Mouse (Mus musculus) G1E (cell line): ENCODE results near the gene Gm44805. TPM values are rescaled to one million over a fixed set of nuclear protein-coding genes. Genes with fewer than 3 reads are reported as not detected.

Experiments used
- ATAC-seq: 2 replicates; pipeline ENCODE4 v1.8.0; 2016; ENCODE audit warnings: mild to moderate bottlenecking; ENCODE audit not compliant: insufficient number of reproducible peaks, poor library complexity, low FRiP score, severe bottlenecking; ENCODE audit errors: extremely low read depth
- DNase-seq: peaks from one replicate; pipeline ENCODE4 v3.0.0; 2012; ENCODE audit warnings: low spot score
- H3K27me3 ChIP-seq: 2 replicates; pipeline ENCODE4 v1.6.1; 2012; ENCODE audit warnings: mild to moderate bottlenecking, low read length, inconsistent platforms; ENCODE audit not compliant: insufficient read depth
- H3K36me3 ChIP-seq: replicated peaks from 2 replicates; pipeline ENCODE3; 2012; ENCODE audit warnings: mild to moderate bottlenecking, inconsistent platforms
- H3K4me1 ChIP-seq: 2 replicates; pipeline ENCODE4 v1.6.1; 2012; ENCODE audit warnings: low read depth, low read length, inconsistent platforms, mixed read lengths; ENCODE audit not compliant: insufficient read depth
- H3K4me3 ChIP-seq: 2 replicates; pipeline ENCODE4 v1.5.1; 2012; ENCODE audit warnings: low read depth, mild to moderate bottlenecking, inconsistent platforms, low read length, moderate library complexity, mixed read lengths
- H3K9me3 ChIP-seq: replicated peaks from 2 replicates; pipeline ENCODE4 v1.6.1; 2012; ENCODE audit warnings: inconsistent platforms
- CTCF ChIP-seq: IDR thresholded peaks from 2 replicates; pipeline ENCODE4 v1.5.1; 2012; ENCODE audit warnings: low read depth, low read length, inconsistent platforms, mixed read lengths
- GATA1 ChIP-seq: IDR thresholded peaks from 2 replicates; pipeline ENCODE4 v1.6.1; 2012; ENCODE audit warnings: borderline replicate concordance, low read length, inconsistent platforms, mixed read lengths
- GATA2 ChIP-seq: IDR thresholded peaks from 2 replicates; pipeline ENCODE4 v1.6.1; 2012; ENCODE audit warnings: low read depth, low read length, inconsistent platforms, borderline replicate concordance
- POLR2AphosphoS5 ChIP-seq: IDR thresholded peaks from 2 replicates; pipeline ENCODE4 v1.6.1; 2012; ENCODE audit warnings: low read depth, low read length, inconsistent platforms; ENCODE audit not compliant: insufficient replicate concordance
- TAL1 ChIP-seq: conservative IDR thresholded peaks from 2 replicates; pipeline ENCODE4 v1.6.1; 2012; ENCODE audit warnings: low read depth, low read length, inconsistent platforms, mixed read lengths
- polyA plus RNA-seq: library from polyadenylated mRNA; stranded (reverse); fragments of >175 nt; gene quantifications from 2 replicates; pipeline ENCODE4 v1.2.3, GENCODE M21; 2012
- total RNA-seq, 2 experiments: library from RNA; stranded (forward) in 1 of 2; stranded (reverse) in 1 of 2; fragments of 200-1000 nt in 1 of 2; fragments of >200 nt in 1 of 2; fragmentation: Nextera tagmentation in 1 of 2; gene quantifications; 2 replicates each; pipeline ENCODE4 v1.2.3; 2014 to 2017

Gm44805 gene
- total and polyA plus RNA-seq, 3 experiments = not detected

GRCm38 (mm10) chr7:19633855-19634254, 47.4 kb downstream of the Gm44805 start:
- Histone ChIP-seq H3K27me3 (no peaks in the 10 kb centered on the region), H3K36me3 (peaks cover 74% of the 10 kb centered on the region), H3K4me1 (peaks cover 15% of the 10 kb centered on the region), H3K4me3 (no peak overlapping the region), H3K9me3 (no peaks in the 10 kb centered on the region)
- no peak for TF ChIP-seq TAL1
- TF ChIP-seq GATA1 = no peak
- TF ChIP-seq CTCF = no peak
- no peak for TF ChIP-seq GATA2
- no peak for TF ChIP-seq POLR2AphosphoS5
- ATAC-seq = no peak
- DNase-seq = no peak

DNA sequence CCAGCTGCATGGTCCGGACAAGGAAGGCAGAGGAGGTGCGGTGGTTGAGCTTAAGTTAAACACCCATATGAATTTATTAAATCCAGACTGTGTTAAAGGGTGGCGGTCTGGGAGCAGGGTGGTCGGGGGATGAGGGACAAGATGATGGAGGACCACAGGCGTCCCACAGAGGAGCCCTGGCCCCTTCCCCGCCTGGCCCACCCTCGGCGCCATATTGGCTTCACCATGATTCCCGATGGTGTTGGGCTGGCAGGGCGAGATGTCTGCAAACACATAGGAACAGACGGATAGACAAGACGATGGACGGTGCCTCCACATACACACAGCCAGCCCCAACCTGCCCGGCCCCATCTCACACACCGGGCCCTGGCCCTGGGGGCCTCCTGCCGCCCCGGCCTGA, 48.0 kb downstream of the Gm44805 start:
- H3K36me3 ChIP-seq = peaks cover 68% of the 10 kb centered on the region
- H3K4me1 ChIP-seq = peaks cover 15% of the 10 kb centered on the region
- H3K4me3 ChIP-seq = no peak overlapping the region
- no peaks in the 10 kb centered on the region for H3K9me3 ChIP-seq
- no peaks in the 10 kb centered on the region for H3K27me3 ChIP-seq
- no peak for ATAC-seq
- DNase-seq = no peak
- TF ChIP-seq TAL1 (no peak), GATA1 (no peak), GATA2 (no peak), CTCF (no peak), POLR2AphosphoS5 (no peak)

DNA sequence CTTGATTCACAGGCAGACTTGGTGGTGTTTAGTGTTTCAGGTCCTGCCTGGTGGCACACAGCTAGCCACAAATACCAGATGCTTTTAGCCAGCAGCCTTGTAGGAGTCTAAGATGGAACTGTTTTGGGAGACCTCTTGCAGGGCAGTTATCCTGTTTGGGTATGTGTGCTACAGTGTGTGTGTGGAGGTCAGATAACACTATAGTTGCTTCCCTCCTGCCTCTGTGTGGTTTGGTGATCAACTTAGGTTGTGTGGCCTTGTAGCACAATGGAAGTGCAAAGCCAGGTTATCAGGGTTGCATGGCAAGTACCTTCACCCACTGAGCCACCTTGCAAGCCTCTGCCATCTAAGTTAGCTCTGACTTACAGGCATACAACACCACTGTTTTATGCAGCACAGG, 48.5 kb downstream of the Gm44805 start:
- no peak for TF ChIP-seq TAL1
- no peak for TF ChIP-seq GATA1
- TF ChIP-seq POLR2AphosphoS5 = no peak
- Histone ChIP-seq H3K9me3 (no peaks in the 10 kb centered on the region), H3K4me3 (no peak overlapping the region), H3K27me3 (no peaks in the 10 kb centered on the region), H3K4me1 (peaks cover 20% of the 10 kb centered on the region), H3K36me3 (peaks cover 63% of the 10 kb centered on the region)
- DNase-seq = no peak
- no peak for ATAC-seq

DNA sequence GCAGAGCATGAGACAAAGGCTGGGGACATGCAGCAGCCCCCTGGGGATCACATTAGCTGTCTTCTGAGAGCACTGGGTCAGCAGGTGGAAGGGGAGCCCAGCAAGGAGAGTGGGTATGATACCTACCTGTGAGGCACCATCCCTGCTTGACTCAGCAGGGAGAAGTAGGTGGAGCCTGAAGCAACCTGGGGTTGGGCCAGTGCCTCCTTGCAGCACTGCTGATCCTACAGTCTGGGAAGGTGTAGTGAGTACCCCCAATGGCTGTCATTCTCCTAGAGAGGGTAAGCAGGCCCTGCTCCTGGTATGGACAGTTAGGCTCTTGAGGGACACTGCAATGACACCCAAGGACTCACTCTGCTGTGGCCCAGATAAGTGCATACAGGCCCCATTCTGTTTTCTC, 48.9 kb downstream of the Gm44805 start:
- Histone ChIP-seq H3K27me3 (no peaks in the 10 kb centered on the region), H3K4me1 (peaks cover 23% of the 10 kb centered on the region), H3K9me3 (no peaks in the 10 kb centered on the region), H3K4me3 (no peak overlapping the region), H3K36me3 (peaks cover 58% of the 10 kb centered on the region)
- DNase-seq = no peak
- TF ChIP-seq CTCF (no peak), GATA1 (no peak), TAL1 (no peak), GATA2 (no peak), POLR2AphosphoS5 (no peak)
- ATAC-seq = no peak

GRCm38 (mm10) chr7:19629361-19629734, 51.9 kb downstream of the Gm44805 start, which contains the start of gene Relb:
Relb (minus strand) TSS chr7:19629438.
- TF ChIP-seq TAL1 = no peak
- no peak for TF ChIP-seq CTCF
- no peak for TF ChIP-seq GATA2
- no peak for TF ChIP-seq POLR2AphosphoS5
- TF ChIP-seq GATA1 = no peak
- ATAC-seq (peak; percentile 19; the same call in 1 of the 2 replicates), DNase-seq (peak; percentile 92)
- Histone ChIP-seq H3K36me3 (peaks cover 29% of the 10 kb centered on the region), H3K27me3 (no peaks in the 10 kb centered on the region), H3K4me1 (peaks cover 23% of the 10 kb centered on the region), H3K4me3 (peak within 1 kb of the TSS; percentile 79), H3K9me3 (no peaks in the 10 kb centered on the region)

DNA sequence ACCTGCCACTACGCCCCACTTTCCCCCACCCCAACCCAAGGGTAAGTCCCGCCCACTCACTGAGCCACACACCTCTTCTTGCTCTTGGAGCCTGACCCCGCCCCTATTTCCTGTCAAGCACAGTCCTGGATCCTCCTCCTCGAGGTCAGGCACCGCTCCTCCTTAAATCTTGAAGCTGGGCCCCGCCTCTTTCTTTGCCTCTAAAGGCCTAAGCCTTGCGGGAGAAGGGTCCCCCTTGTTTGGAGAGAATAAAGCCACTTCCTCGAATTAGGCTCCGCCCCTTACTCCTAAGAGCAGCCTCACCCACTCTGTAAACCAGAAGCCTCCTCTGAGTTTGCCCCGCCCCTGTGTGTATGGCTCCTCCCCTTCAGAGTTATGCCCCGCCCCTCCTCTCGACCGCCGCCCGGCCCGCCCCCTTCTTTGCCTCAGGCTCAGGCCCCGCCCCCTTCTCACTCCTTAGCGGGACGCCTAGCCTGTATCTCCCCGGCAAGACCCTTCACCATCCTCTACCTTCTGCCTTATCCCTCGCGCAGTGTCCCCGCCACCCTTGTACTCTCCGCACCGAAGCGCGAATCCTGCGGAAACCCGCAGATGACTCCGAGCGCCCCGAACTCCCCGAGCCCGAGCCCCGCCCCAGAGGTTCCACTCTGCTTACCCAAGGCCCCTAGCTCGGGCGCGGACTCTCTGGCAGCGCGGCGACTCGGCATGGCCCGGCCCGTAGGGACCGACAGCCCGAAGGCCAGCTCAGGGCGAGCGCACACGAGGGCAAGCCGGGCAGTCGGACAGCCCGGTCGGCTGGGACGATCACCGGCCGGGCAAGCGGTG, 52.5 kb downstream of the Gm44805 start:
- Histone ChIP-seq H3K4me3 (peak overlapping the region; percentile 79), H3K4me1 (peaks cover 21% of the 10 kb centered on the region), H3K36me3 (peaks cover 23% of the 10 kb centered on the region), H3K9me3 (no peaks in the 10 kb centered on the region), H3K27me3 (peaks cover 5% of the 10 kb centered on the region)
- DNase-seq (peak; percentile 87), ATAC-seq (peak; percentile 94)
- TF ChIP-seq CTCF (no peak), GATA1 (no peak), POLR2AphosphoS5 (no peak), TAL1 (no peak), GATA2 (no peak)

DNA sequence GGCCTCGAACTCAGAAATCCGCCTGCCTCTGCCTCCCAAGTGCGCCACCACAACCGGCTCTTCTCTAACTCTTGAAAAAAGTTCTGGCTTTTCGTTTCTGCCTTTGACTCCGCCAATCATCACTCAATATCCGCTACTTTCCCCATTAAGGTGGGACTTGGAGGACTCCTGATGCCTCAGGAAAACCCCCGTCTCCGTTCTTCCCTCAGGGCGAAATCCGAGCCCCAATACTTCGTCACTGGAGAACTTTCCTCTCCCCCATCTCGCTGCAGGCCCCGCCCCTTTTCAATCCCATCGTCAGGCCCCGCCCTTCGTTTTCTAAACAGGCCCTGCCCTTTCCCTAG, 53.1 kb downstream of the Gm44805 start:
- H3K4me3 ChIP-seq = peak overlapping the region; percentile 79; the same call in 1 of the 2 replicates
- H3K36me3 ChIP-seq = peaks cover 17% of the 10 kb centered on the region
- DNase-seq (no peak), ATAC-seq (no peak)
- H3K9me3 ChIP-seq = no peaks in the 10 kb centered on the region
- H3K27me3 ChIP-seq = peaks cover 9% of the 10 kb centered on the region
- no peak for TF ChIP-seq POLR2AphosphoS5
- H3K4me1 ChIP-seq = peaks cover 21% of the 10 kb centered on the region
